Mouse (Mus musculus): ENCODE results near the gene Rnf227. TPM values are rescaled to one million over a fixed set of nuclear protein-coding genes. Genes with fewer than 3 reads are reported as not detected.
A peak's percentile ranks its signal among the peaks of the same experiment; 100 is the strongest.

Rnf227 gene
- polyA plus RNA-seq, 2 experiments: 0.66 to 0.74 TPM

GRCm38 (mm10) chr11:69367616-69368355, 27.5 kb downstream of the Rnf227 start:
- Histone ChIP-seq H3K36me3 (replicated peaks; ENCODE audit: control insufficient read depth, insufficient read depth, low read depth) (no peaks in the 10 kb centered on the region), H3K4me2 (ENCODE audit: low read depth) (peak overlapping the region; percentile 89), H3K27ac (no peak overlapping the region; the same call in 1 of the 2 replicates), H3K27me3 (ENCODE audit: control insufficient read depth, insufficient read depth, low read length) (peaks cover 35% of the 10 kb centered on the region), H3K9ac (replicated peaks) (peak overlapping the region; percentile 85), H3K9me3 (ENCODE audit: control insufficient read depth, low read length) (no peaks in the 10 kb centered on the region), H3K4me1 (replicated peaks; ENCODE audit: control insufficient read depth in 2 of 2, insufficient read depth in 2 of 2, low read length in 1 of 2) (peaks cover 39 to 41% of the 10 kb centered on the region in 2 experiments), H3K4me3 (ENCODE audit: insufficient read depth in 1 of 2, low read depth in 2 of 2, low read length in 2 of 2) (peak overlapping the region; percentile 73 to 77)
- ATAC-seq (ENCODE audit: insufficient read depth): no peak
- DNase-seq (ENCODE audit: low read depth in 3 of 3, low spot score in 3 of 3): no peak
- TF ChIP-seq CTCF (IDR thresholded peaks at IDR 0.05; ENCODE audit: low read depth) (no peak), EP300 (IDR thresholded peaks at IDR 0.05; ENCODE audit: low read depth) (no peak)
- whole genome bisulfite sequencing (ENCODE audit: insufficient replicate concordance): 2% methylated on average over 22 of the region's 22 CpGs

DNA sequence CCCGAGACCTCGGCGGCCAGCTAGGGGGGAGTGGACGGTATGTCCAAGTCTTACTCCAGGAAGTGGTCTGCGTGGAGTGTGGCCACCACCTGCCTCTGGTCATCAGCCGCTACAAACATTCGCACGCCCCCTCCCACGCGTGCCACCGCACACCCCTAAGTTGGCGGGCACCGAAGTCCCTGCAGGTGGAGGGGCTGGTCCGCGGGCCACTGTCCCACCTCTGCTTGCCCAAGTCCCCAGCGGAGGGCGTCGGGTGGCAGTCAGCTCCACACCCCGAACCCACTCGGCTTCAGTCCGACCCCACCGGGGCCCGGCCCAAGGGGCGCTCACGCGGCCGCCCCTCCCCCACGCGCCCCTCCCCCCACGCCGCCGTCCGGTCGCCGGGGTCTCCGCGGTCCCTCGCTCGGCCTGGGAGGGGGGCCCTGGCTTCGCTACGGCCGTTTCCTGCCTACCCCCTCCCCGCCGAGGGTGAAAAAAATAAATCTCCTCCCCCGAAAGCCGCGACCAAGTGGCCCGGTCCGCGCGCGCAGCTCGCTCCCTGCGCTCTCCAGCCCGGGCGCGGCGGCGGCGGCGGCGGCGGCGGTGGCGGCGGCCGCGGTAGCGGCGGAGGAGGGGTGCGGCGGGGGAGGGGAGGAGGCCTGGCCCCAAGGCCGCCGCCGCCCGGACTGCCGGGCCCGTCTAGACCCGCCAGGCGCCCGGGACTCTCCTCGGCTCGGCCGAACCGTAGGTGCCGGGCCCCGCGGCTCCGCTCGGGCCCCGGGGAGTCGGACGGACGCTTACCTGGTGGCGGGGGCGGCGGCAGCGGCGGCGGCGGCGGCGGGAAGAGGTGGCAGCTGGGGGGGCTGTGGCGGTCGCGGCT, 28.3 kb downstream of the Rnf227 start:
- no peaks in the 10 kb centered on the region for H3K36me3 ChIP-seq (replicated peaks; ENCODE audit: control insufficient read depth, insufficient read depth, low read depth)
- no peak for TF ChIP-seq CTCF (IDR thresholded peaks at IDR 0.05; ENCODE audit: low read depth)
- TF ChIP-seq EP300 (IDR thresholded peaks at IDR 0.05; ENCODE audit: low read depth): no peak
- H3K4me1 ChIP-seq (replicated peaks; ENCODE audit: control insufficient read depth in 2 of 2, insufficient read depth in 2 of 2, low read length in 1 of 2): peaks cover 47 to 49% of the 10 kb centered on the region in 2 experiments
- peaks cover 35% of the 10 kb centered on the region for H3K27me3 ChIP-seq (ENCODE audit: control insufficient read depth, insufficient read depth, low read length)
- DNase-seq (ENCODE audit: low read depth in 3 of 3, low spot score in 3 of 3): no peak
- H3K9ac ChIP-seq (replicated peaks): peak overlapping the region; percentile 85
- peak overlapping the region; percentile 89 for H3K4me2 ChIP-seq (ENCODE audit: low read depth)
- under 1% methylated on average over 68 of the region's 106 CpGs for WGBS (ENCODE audit: insufficient replicate concordance)
- no peak; the same call in 1 of the 2 replicates for ATAC-seq (ENCODE audit: insufficient read depth)
- peak overlapping the region; percentile 73 to 77 for H3K4me3 ChIP-seq (ENCODE audit: insufficient read depth in 1 of 2, low read depth in 2 of 2, low read length in 2 of 2)
- H3K9me3 ChIP-seq (ENCODE audit: control insufficient read depth, low read length): no peaks in the 10 kb centered on the region
- H3K27ac ChIP-seq: peak overlapping the region; percentile 30; the same call in 1 of the 2 replicates

DNA sequence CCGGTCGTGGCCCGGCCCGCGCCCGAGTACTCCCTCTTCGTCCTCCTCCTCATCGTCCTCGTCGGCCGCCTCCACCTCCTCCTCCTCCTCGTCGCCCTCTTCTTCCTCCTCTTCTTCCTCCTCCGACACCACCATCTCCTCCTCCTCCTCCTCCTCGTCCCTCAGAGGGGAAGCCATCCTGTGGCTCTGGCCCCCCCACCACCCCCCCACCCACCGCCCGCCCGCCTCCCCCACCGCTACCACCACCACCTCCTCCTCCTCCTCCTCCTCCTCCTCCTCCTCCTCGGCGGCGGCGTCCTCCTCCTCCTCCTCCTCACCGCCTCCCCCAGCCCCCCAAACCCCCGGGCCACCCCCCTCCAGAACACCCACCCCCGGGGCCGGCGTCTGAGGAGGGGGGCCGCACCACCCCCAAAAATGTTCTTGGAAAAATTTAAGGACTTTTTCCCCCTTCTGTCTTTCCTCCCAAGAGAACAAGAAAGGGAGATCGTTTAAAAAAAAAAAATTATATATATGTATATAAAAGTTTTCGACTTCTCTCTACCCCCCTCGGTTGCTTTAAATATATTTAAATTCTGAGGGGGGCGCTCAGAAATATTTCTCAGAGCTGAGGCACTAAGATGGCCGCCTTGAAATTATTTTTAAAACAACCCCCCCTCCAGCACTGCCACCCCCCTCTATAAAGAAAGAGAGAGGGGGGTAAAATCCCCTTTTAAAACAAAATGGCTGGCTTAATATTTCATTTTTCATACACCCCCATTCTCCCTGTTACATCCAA, 29.1 kb downstream of the Rnf227 start, which contains the start of gene Chd3:
Chd3 (minus strand) TSS at position 192 of the 775 bp plus-strand sequence.
- no peaks in the 10 kb centered on the region for H3K36me3 ChIP-seq (replicated peaks; ENCODE audit: control insufficient read depth, insufficient read depth, low read depth)

GRCm38 (mm10) chr11:69369990-69370816, 29.9 kb downstream of the Rnf227 start:
- Histone ChIP-seq H3K9me3 (ENCODE audit: control insufficient read depth, low read length) (no peaks in the 10 kb centered on the region), H3K4me2 (ENCODE audit: low read depth) (peak overlapping the region; percentile 89), H3K4me1 (replicated peaks; ENCODE audit: control insufficient read depth in 2 of 2, insufficient read depth in 2 of 2, low read length in 1 of 2) (peaks cover 53 to 58% of the 10 kb centered on the region in 2 experiments), H3K36me3 (replicated peaks; ENCODE audit: control insufficient read depth, insufficient read depth, low read depth) (no peaks in the 10 kb centered on the region), H3K4me3 (ENCODE audit: insufficient read depth in 1 of 2, low read depth in 2 of 2, low read length in 2 of 2) (no peak overlapping the region), H3K9ac (replicated peaks) (no peak overlapping the region), H3K27me3 (ENCODE audit: control insufficient read depth, insufficient read depth, low read length) (peaks cover 35% of the 10 kb centered on the region), H3K27ac (peak overlapping the region; percentile 6; the same call in 1 of the 2 replicates)
- ATAC-seq (ENCODE audit: insufficient read depth) (no peak), DNase-seq (ENCODE audit: low read depth in 3 of 3, low spot score in 3 of 3) (no peak)
- TF ChIP-seq EP300 (IDR thresholded peaks at IDR 0.05; ENCODE audit: low read depth): no peak
- TF ChIP-seq CTCF (IDR thresholded peaks at IDR 0.05; ENCODE audit: low read depth): no peak
- WGBS (ENCODE audit: insufficient replicate concordance): 36% methylated on average over 2 of the region's 2 CpGs

More for the DNA sequence above, 29.1 kb downstream of the Rnf227 start, which contains the start of gene Chd3:
- peaks cover 35% of the 10 kb centered on the region for H3K27me3 ChIP-seq (ENCODE audit: control insufficient read depth, insufficient read depth, low read length)
- H3K27ac ChIP-seq: peak within 1 kb of the TSS; percentile 30; the same call in 1 of the 2 replicates
- H3K4me2 ChIP-seq (ENCODE audit: low read depth): peak within 1 kb of the TSS; percentile 89
- peak within 1 kb of the TSS; percentile 85 for H3K9ac ChIP-seq (replicated peaks)
- H3K4me1 ChIP-seq (replicated peaks; ENCODE audit: control insufficient read depth in 2 of 2, insufficient read depth in 2 of 2, low read length in 1 of 2): peaks cover 55 to 57% of the 10 kb centered on the region in 2 experiments
- WGBS (ENCODE audit: insufficient replicate concordance): 5% methylated on average over 20 of the region's 34 CpGs
- DNase-seq (ENCODE audit: low read depth in 3 of 3, low spot score in 3 of 3) (no peak), ATAC-seq (ENCODE audit: insufficient read depth) (no peak)
- H3K4me3 ChIP-seq (ENCODE audit: insufficient read depth in 1 of 2, low read depth in 2 of 2, low read length in 2 of 2): peak within 1 kb of the TSS; percentile 73 to 77
- H3K9me3 ChIP-seq (ENCODE audit: control insufficient read depth, low read length): no peaks in the 10 kb centered on the region
- no peak for TF ChIP-seq EP300 (IDR thresholded peaks at IDR 0.05; ENCODE audit: low read depth)
- TF ChIP-seq CTCF (IDR thresholded peaks at IDR 0.05; ENCODE audit: low read depth): no peak

Measured in liver, embryonic 14.5 days (tissue).